Mouse (Mus musculus) erythroblast, embryonic 14.5 days (primary cell): Measurements from ENCODE around the gene Hephl1.

Source experiments
- GATA1 ChIP-seq: IDR thresholded peaks from 2 replicates; pipeline ENCODE4 v1.6.1; 2012; ENCODE audit warnings: low read length, inconsistent platforms, mixed read lengths
- TAL1 ChIP-seq: IDR thresholded peaks from 3 replicates; pipeline ENCODE4 v1.6.1; 2012; ENCODE audit warnings: low read length, inconsistent platforms, mixed read lengths

- TF ChIP-seq GATA1 (no peak), TAL1 (no peak)
Measured at GRCm38 (mm10) chr9:15037704-15038103, 74.2 kb downstream of the Hephl1 start.
